In genomic region chr17:3451077-3451476, GRCm38 (mm10) we compare ENCODE assay signal across 8 mouse cellular contexts.
DNase-seq lines count a peak whose midpoint lies in the region; TF ChIP-seq lines count a peak whose summit lies in the region.

No protein-coding gene starts in this region.

- 73% methylated on average over 2 of the region's 2 CpGs for WGBS in heart, adult 2 months
- WGBS in heart, embryonic 10.5 days = 61% methylated on average over 2 of the region's 2 CpGs

- H3K27ac ChIP-seq in heart, adult 2 months = no peak overlapping the region
- no peak overlapping the region for H3K27ac ChIP-seq in heart, embryonic 10.5 days
- no peak overlapping the region for H3K27ac ChIP-seq in testis, adult 2 months (ENCODE audit: control insufficient read depth, insufficient read depth, low read depth, low read length)

- no peak for TF ChIP-seq POLR2A in heart, adult 2 months (IDR thresholded peaks at IDR 0.05; ENCODE audit: insufficient read depth, low read depth, low read length)
- TF ChIP-seq POLR2A in testis, adult 2 months (IDR thresholded peaks at IDR 0.05; ENCODE audit: control insufficient read depth, low read depth, low read length) = no peak

- no peaks in the 10 kb centered on the region for H3K27me3 ChIP-seq in heart, adult 2 months (ENCODE audit: control insufficient read depth, insufficient read depth, low read length)
- H3K27me3 ChIP-seq in heart, embryonic 10.5 days (ENCODE audit: insufficient read depth, poor library complexity, severe bottlenecking) = no peaks in the 10 kb centered on the region
- no peaks in the 10 kb centered on the region for H3K27me3 ChIP-seq in testis, adult 2 months (ENCODE audit: control insufficient read depth, insufficient read depth, low read length)

- 0 out of 2 replicates have a peak, but pooled peaks have one; percentile 33 for TF ChIP-seq EP300 in heart, adult 2 months (IDR thresholded peaks at IDR 0.05; ENCODE audit: insufficient read depth, low read depth, low read length)

- H3K36me3 ChIP-seq in heart, adult 2 months (ENCODE audit: control insufficient read depth, insufficient read depth, low read length) = no peaks in the 10 kb centered on the region; the same call in 1 of the 2 replicates
- H3K36me3 ChIP-seq in heart, embryonic 10.5 days = no peaks in the 10 kb centered on the region
- no peaks in the 10 kb centered on the region for H3K36me3 ChIP-seq in testis, adult 2 months (ENCODE audit: control insufficient read depth, insufficient read depth, low read length)

- H3K4me1 ChIP-seq in heart, adult 2 months (ENCODE audit: control insufficient read depth, insufficient read depth, low read length) = no peaks in the 10 kb centered on the region
- H3K4me1 ChIP-seq in heart, embryonic 10.5 days = peaks cover 5% of the 10 kb centered on the region
- no peaks in the 10 kb centered on the region for H3K4me1 ChIP-seq in testis, adult 2 months (ENCODE audit: control insufficient read depth, insufficient read depth, low read length)

- peak; percentile 90 for TF ChIP-seq CTCF in heart, adult 2 months (IDR thresholded peaks at IDR 0.05)
- TF ChIP-seq CTCF in testis, adult 2 months (IDR thresholded peaks at IDR 0.05; ENCODE audit: control insufficient read depth, insufficient read depth, insufficient replicate concordance, low read depth, low read length) = peak; percentile 88; the same call in 1 of the 2 replicates

- peak; percentile 53 to 66 for DNase-seq in heart, adult 2 months
- DNase-seq in heart, embryonic 10.5 days (ENCODE audit: low spot score) = no peak
- peak; percentile 81 for DNase-seq in adrenal gland, postnatal 10 days
- DNase-seq in embryo, embryonic 9.5 days (ENCODE audit: extremely low spot score) = peak; percentile 30
- DNase-seq in heart, postnatal 36 days = peak; percentile 52 to 68
- DNase-seq in left cerebral cortex, postnatal 25 days (ENCODE audit: low spot score in 2 of 2) = peak; percentile 32 to 59
- peak; percentile 87 for DNase-seq in naive thymus-derived CD4-positive, alpha-beta T cell, adult 2 months (ENCODE audit: low read depth)

- H3K79me2 ChIP-seq in heart, adult 2 months (replicated peaks; ENCODE audit: control insufficient read depth, insufficient read depth, low read length) = no peaks in the 10 kb centered on the region

- H3K4me3 ChIP-seq in heart, adult 2 months = no peak overlapping the region
- H3K4me3 ChIP-seq in heart, embryonic 10.5 days = no peak overlapping the region
- H3K4me3 ChIP-seq in testis, adult 2 months (ENCODE audit: control insufficient read depth, low read depth, low read length) = no peak overlapping the region

- H3K9me3 ChIP-seq in heart, embryonic 10.5 days = no peaks in the 10 kb centered on the region

- no peak overlapping the region for H3K9ac ChIP-seq in heart, adult 2 months (ENCODE audit: low read depth, low read length)

- intact Hi-C loops in heart, adult 2 months (cut with DNase I) = no loop called here
- intact Hi-C loops in heart, postnatal 36 days (cut with DNase I) = no loop called here
- intact Hi-C loops in left cerebral cortex, postnatal 25 days (cut with DNase I) = loop anchor here (10.0 kb wide), 1 partner anchor 344 kb away; no protein-coding TSS in a partner anchor
